Mouse (Mus musculus) central nervous system, embryonic 11.5 days (tissue): ENCODE data around the gene Bbs12. TPM values are rescaled to one million over a fixed set of nuclear protein-coding genes. Genes with fewer than 3 reads are reported as not detected.

Source experiments
- polyA plus RNA-seq: library from polyadenylated mRNA; depleted of rRNA; stranded (reverse); fragments of >200 nt; gene quantifications from 2 replicates; pipeline ENCODE4 v1.2.3, GENCODE M21; 2012; rRNA removed

Gene Bbs12
- 4.7 and 7.3 TPM in 2 replicates for polyA plus RNA-seq

DNA sequence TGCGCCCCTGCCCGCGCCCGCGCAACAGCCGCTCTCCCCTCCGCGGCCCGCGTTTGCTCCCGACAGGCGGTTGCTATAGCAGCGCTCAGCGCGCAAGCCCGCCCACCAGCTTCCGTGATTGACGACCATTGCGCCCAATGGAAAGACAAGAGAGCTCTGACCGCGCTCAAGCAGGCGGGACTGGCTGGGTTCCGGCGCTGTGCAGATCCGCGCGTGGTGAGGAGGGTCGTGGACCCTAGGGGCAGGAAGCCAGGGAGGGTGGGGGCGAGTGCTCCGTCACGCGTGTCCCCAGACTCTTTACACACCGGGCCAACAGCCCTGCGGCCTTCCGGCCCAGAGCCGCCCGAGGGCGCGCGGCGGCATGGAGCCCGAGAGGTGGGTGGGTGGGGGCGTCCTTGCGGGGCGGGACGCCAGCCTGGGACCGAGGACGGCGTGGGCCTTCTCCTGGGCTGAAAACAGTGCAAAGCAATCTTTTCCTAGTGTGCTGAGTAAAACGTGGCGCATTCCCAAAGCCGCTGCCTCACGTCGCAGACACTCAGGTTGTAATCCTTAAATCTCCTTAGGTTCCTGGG is at the start of gene Bbs12, which contains the start of gene Cetn4:
Gene Bbs12, plus strand, starts transcription at position 185 of the 572 bp plus-strand sequence.
Gene Cetn4, minus strand, starts transcription at position 339 of the 572 bp plus-strand sequence.

DNA sequence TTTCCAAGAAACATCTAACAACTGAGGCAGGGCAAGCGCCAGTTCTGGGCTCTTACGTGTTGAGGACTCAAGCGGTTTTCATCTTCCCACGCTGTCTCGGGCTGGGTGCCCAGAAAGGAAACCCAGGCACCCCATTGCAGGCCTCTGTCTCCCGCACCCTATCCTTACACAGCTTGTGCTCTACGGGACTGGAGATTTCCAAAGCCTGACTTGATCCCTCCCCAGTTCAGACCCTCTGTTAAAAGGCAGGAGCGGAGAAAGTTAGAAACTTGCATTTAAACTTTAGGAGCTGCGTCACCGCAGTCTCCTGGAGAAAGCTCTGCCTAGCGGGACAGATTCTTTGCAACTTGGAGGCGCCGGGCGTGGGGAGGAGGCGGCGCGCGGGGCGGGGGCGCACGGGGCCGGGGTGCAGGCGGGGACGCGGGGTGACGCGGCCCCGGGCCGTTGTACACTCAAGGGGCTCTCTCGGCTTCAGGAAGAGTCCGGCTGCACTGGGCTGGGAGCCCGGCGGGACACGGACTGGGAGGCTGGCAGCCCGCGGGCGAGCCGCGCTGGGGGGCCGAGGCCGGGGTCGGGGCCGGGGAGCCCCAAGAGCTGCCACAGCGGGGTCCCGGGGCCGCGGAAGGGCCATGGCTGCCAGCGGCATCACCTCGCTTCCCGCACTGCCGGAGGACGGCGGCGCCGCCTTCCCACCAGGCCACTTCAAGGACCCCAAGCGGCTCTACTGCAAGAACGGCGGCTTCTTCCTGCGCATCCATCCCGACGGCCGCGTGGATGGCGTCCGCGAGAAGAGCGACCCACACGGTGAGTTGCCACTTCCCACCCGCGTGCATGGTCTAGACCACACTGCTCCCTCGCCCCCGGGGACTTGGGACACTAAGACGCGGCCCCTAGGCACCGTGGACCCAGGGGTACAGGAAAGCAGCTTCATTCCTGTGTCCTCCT is 36.1 kb downstream of the Bbs12 start, which contains the start of gene Fgf2:
Gene Fgf2, plus strand, starts transcription at position 126 of the 945 bp plus-strand sequence.

Other genes starting within 250 kb of the Bbs12 start
- 0.43 and 0.55 TPM in 2 replicates for gene Adad1, start 249.0 kb upstream of the Bbs12 start, polyA plus RNA-seq
- 0.50 TPM in 1 of 2 replicates, not detected in the other for gene Il2, start 186.6 kb upstream of the Bbs12 start, polyA plus RNA-seq
- gene Il21, start 79.9 kb upstream of the Bbs12 start, polyA plus RNA-seq, result not detected in 2 replicates
- gene Cetn4, start 154 bp downstream of the Bbs12 start, polyA plus RNA-seq, result 2.6 and 2.9 TPM in 2 replicates
- 0.55 and 1.3 TPM in 2 replicates for gene Fgf2, start 35.8 kb downstream of the Bbs12 start, polyA plus RNA-seq
- 21.4 and 32.5 TPM in 2 replicates for gene Spata5, start 107.3 kb downstream of the Bbs12 start, polyA plus RNA-seq
- 3.7 and 5.2 TPM in 2 replicates for gene Nudt6, start 107.7 kb downstream of the Bbs12 start, polyA plus RNA-seq